Mouse (Mus musculus) kidney, embryonic 15.5 days (tissue): Measurements from ENCODE around the gene Btbd3. TPM values are rescaled to one million over a fixed set of nuclear protein-coding genes. Genes with fewer than 3 reads are reported as not detected.

Experiments
- ATAC-seq: fragments of 200-750 bp; cut with Nextera tagmentation; replicated peaks from 2 replicates; pipeline ENCODE4 v1.8.0; 2017; ENCODE audit warnings: moderate TSS enrichment; ENCODE audit not compliant: low FRiP score
- H3K27ac ChIP-seq: fragments of 300-500 bp; sonication (generic); 2 replicates; pipeline ENCODE4 v1.5.1; 2015; ENCODE audit warnings: mild to moderate bottlenecking, inconsistent platforms
- H3K27me3 ChIP-seq: fragments of 300-500 bp; sonication (generic); 2 replicates; pipeline ENCODE4 v1.6.1; 2015; ENCODE audit warnings: inconsistent platforms
- H3K36me3 ChIP-seq: fragments of 300-500 bp; sonication (generic); 2 replicates; pipeline ENCODE4 v1.6.1; 2015; ENCODE audit warnings: inconsistent platforms
- H3K4me1 ChIP-seq: fragments of 300-500 bp; sonication (generic); 2 replicates; pipeline ENCODE4 v1.6.1; 2015; ENCODE audit warnings: inconsistent platforms
- H3K4me2 ChIP-seq: fragments of 300-500 bp; sonication (generic); 2 replicates; pipeline ENCODE4 v1.6.1; 2015; ENCODE audit warnings: moderate library complexity, mild to moderate bottlenecking, inconsistent platforms
- H3K4me3 ChIP-seq: fragments of 300-500 bp; sonication (generic); replicated peaks from 2 replicates; pipeline ENCODE4 v1.5.1; 2015; ENCODE audit warnings: mild to moderate bottlenecking, inconsistent platforms
- H3K9ac ChIP-seq: fragments of 300-500 bp; sonication (generic); 2 replicates; pipeline ENCODE4 v1.6.1; 2015; ENCODE audit warnings: mild to moderate bottlenecking, inconsistent platforms
- H3K9me3 ChIP-seq: fragments of 300-500 bp; sonication (generic); replicated peaks from 2 replicates; pipeline ENCODE4 v1.6.1; 2016; ENCODE audit warnings: inconsistent platforms
- WGBS: fragments of 180-500 bp; shearing (Covaris S2); methylation state at CpG from one replicate; pipeline ENCODE4 v1.1.7; 2015; ENCODE audit warnings: mixed read lengths; 5-methylcytosine and 5-hydroxymethylcytosine counted together
- polyA plus RNA-seq: library from polyadenylated mRNA; unstranded; fragments of >200 nt; fragmentation: Nextera tagmentation; extraction: Ambion mirVana; gene quantifications from 2 replicates; pipeline ENCODE4 v1.2.1, GENCODE M21; 2015

Gene Btbd3
- polyA plus RNA-seq, 1 experiment from 2014 or later, result 17.4 TPM

DNA sequence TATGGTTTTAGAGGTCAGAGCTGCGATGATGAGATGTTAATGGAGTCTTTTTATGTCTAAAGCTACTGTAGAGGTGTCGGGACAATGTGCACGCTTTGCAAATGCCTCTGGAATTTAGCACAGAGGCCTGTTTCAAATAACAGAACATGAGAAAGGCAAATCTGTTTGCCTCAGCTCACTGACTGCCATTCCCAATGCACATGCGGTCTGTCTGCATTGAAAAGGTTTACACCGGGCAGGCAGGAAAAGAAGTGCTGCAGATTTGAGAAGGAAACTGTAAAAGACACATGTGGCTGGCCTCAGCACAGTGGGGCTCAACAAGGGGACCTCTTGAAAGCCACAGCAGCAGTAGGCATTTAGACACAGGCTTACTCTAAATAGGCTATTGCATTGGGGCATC lies 156.2 kb downstream of the Btbd3 start:
- Histone ChIP-seq H3K4me2 (no peak overlapping the region), H3K27ac (no peak overlapping the region), H3K4me1 (no peaks in the 10 kb centered on the region), H3K9me3 (no peaks in the 10 kb centered on the region), H3K36me3 (no peaks in the 10 kb centered on the region), H3K4me3 (no peak overlapping the region), H3K9ac (no peak overlapping the region), H3K27me3 (no peaks in the 10 kb centered on the region)
- WGBS, result 60% methylated on average over 5 of the region's 5 CpGs
- no peak for ATAC-seq

DNA sequence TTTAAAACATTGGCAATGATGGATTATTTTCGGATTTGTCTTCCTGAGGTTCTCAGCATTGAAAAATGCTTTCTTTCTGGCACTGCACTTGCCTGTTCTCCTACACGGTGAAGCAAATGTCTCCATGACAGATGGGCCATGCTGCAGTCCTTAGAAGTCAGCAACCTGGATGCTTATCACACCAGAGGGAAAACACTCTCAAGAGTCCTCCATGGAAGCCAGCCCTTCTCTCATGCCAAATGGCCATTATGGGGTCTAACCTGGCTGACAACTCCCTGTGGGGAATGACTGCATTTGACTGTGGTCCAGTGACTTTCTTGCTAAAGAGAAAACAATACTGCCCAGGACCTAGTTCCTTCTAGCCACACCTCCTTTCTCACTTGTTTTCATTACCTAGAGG lies 166.0 kb downstream of the Btbd3 start:
- no peaks in the 10 kb centered on the region for H3K9me3 ChIP-seq
- no peak overlapping the region for H3K4me2 ChIP-seq
- H3K27me3 ChIP-seq, result no peaks in the 10 kb centered on the region
- no peaks in the 10 kb centered on the region for H3K4me1 ChIP-seq
- WGBS, result 55% methylated on average over 2 of the region's 2 CpGs
- H3K36me3 ChIP-seq, result no peaks in the 10 kb centered on the region
- no peak overlapping the region for H3K4me3 ChIP-seq
- no peak overlapping the region for H3K9ac ChIP-seq
- no peak overlapping the region for H3K27ac ChIP-seq
- no peak for ATAC-seq

DNA sequence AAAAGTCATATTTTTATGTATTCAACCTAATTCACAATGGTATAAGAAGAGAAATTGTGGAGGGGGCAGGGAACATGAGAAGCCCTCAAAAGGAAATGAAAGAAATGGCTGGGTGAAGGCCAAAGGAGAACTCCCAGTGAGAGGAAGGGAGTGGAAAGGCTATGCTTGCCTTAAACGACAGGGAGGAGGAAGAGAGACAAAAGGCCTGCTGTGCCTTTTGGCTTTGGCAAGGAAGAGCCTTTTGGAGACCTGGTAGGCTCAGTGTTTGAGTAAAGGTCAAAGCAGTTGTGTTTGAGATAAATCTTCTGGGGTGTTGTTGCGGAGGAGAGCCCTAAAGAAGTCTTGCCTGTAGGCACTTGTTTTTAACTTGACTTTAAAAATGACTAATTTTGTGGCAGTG lies 175.6 kb downstream of the Btbd3 start:
- no peaks in the 10 kb centered on the region for H3K4me1 ChIP-seq
- H3K27ac ChIP-seq, result no peak overlapping the region
- no peaks in the 10 kb centered on the region for H3K36me3 ChIP-seq
- WGBS, result 36% methylated on average over 2 of the region's 2 CpGs
- H3K4me3 ChIP-seq, result no peak overlapping the region
- no peak overlapping the region for H3K9ac ChIP-seq
- H3K9me3 ChIP-seq, result no peaks in the 10 kb centered on the region
- H3K4me2 ChIP-seq, result no peak overlapping the region
- no peaks in the 10 kb centered on the region for H3K27me3 ChIP-seq
- ATAC-seq, result no peak

DNA sequence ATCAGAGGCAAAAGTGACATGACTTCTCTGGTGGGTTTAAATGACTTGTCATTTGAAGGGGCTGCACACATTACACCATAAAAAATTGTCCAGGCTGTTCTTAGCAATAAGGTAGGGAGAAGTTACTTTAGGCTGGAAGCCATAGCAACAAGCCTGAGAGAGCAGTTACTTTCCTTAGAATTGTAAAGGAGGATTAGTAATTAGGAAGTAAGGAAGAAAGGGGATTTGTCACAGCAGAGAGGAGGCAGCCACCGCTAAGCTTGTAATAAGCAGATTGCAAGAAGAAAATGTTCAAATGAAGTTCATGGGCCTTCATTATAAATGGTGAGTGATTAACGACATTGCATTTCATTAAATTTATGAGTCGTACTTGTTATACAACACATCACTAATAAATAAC lies 190.1 kb downstream of the Btbd3 start:
- ATAC-seq, result no peak
- Histone ChIP-seq H3K27ac (no peak overlapping the region), H3K36me3 (no peaks in the 10 kb centered on the region), H3K4me3 (no peak overlapping the region), H3K9me3 (no peaks in the 10 kb centered on the region), H3K9ac (no peak overlapping the region), H3K4me2 (no peak overlapping the region), H3K4me1 (no peaks in the 10 kb centered on the region), H3K27me3 (no peaks in the 10 kb centered on the region)
- WGBS, result 65% methylated on average over 3 of the region's 3 CpGs

DNA sequence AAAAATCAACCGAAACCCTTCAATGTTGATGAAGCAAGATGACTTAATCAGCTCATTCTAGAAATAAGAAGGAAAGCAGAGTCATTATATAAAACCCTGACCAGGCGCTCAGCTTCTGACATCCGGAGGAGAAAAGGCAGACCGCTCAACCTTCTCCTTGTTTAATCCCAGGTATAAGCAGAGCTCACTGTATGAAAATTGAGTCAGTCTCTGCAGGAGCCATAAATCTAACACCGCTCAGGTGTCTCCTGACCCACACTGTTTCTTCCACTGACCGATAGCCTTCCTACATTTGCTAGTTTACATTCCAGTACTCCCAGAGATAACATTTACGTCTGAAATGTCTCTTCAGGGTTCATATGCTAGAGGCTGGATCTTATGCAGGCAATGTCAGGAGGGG lies 190.6 kb downstream of the Btbd3 start:
- Histone ChIP-seq H3K4me2 (no peak overlapping the region), H3K36me3 (no peaks in the 10 kb centered on the region), H3K4me3 (no peak overlapping the region), H3K27ac (no peak overlapping the region), H3K9ac (no peak overlapping the region), H3K9me3 (no peaks in the 10 kb centered on the region), H3K4me1 (no peaks in the 10 kb centered on the region), H3K27me3 (no peaks in the 10 kb centered on the region)
- WGBS, result 75% methylated on average over 7 of the region's 7 CpGs
- ATAC-seq, result no peak

DNA sequence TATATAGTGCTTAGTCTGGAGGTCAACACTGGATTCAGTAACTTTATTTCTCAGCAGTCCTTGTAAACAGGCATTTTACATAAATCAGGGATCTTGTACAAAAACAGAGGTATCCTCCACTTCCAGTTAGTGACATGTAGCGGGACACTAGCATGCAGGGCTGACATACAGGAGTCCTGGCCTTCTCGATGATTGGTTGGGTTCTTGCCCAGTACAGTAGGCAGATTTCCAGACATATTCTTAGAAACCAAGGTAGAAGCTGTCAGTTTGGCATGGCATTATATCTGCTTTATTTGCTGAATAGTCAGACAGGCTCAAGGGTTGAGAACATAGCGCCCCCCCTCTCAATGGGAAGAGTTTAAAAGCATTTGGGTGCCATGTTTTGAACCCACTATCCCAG lies 191.3 kb downstream of the Btbd3 start:
- Histone ChIP-seq H3K9ac (no peak overlapping the region), H3K4me3 (no peak overlapping the region), H3K36me3 (no peaks in the 10 kb centered on the region), H3K27ac (no peak overlapping the region), H3K4me1 (no peaks in the 10 kb centered on the region), H3K4me2 (no peak overlapping the region), H3K27me3 (no peaks in the 10 kb centered on the region), H3K9me3 (no peaks in the 10 kb centered on the region)
- ATAC-seq, result no peak
- 93% methylated on average over 3 of the region's 3 CpGs for WGBS

DNA sequence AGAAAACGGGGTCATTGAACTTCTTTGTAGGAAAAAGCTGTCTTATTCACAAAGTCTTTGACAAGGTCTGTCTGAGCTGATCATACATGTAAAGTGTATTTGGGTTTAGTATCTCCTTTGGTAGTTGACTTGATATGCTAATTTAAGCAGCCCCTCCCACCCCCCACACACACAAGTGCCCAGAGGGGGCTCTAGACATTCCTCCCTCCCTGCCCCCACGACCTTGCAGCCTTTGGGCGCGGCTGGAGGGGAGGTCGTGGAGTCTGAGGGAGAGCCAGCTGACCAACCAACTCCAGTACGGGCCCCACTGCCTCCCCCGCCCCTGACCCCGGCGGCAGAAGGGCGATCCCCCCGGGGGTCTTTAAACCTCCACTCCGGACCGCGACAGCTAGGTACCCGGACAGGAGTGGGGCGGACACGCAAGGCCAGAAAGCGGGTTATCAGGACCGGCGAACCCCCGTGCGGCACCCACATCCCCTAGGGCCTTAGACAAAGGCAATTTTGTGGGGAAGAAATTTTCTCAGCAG lies 211.7 kb downstream of the Btbd3 start:
- WGBS, result 67% methylated on average over 22 of the region's 22 CpGs
- no peak overlapping the region for H3K9ac ChIP-seq
- no peak overlapping the region for H3K4me2 ChIP-seq
- H3K27me3 ChIP-seq, result no peaks in the 10 kb centered on the region
- no peak for ATAC-seq
- H3K36me3 ChIP-seq, result no peaks in the 10 kb centered on the region
- no peak overlapping the region for H3K4me3 ChIP-seq
- H3K27ac ChIP-seq, result no peak overlapping the region
- no peaks in the 10 kb centered on the region for H3K9me3 ChIP-seq
- no peaks in the 10 kb centered on the region for H3K4me1 ChIP-seq

DNA sequence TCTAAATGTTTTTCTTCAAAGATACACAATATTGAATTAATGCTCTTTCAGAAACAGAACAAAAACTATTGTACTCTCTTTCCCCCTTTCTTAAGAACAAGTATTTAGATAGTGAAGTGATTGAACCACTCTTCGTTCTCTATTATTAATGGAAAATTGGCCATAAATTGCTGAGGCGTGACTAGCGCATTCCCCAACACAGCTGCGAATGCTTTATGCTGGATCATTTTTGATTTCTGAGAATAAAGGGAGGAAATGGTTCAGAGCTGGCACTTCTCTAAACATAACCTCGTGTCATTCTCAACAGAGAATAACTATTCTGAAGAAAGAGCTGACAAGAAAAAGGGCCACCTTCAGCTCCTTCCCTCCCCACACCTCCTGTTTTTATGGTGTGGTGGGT lies 217.0 kb downstream of the Btbd3 start:
- Histone ChIP-seq H3K9ac (no peak overlapping the region), H3K4me3 (no peak overlapping the region), H3K36me3 (no peaks in the 10 kb centered on the region), H3K27ac (no peak overlapping the region), H3K4me2 (no peak overlapping the region), H3K9me3 (no peaks in the 10 kb centered on the region), H3K4me1 (no peaks in the 10 kb centered on the region), H3K27me3 (no peaks in the 10 kb centered on the region)
- ATAC-seq, result no peak
- 85% methylated on average over 5 of the region's 5 CpGs for WGBS

DNA sequence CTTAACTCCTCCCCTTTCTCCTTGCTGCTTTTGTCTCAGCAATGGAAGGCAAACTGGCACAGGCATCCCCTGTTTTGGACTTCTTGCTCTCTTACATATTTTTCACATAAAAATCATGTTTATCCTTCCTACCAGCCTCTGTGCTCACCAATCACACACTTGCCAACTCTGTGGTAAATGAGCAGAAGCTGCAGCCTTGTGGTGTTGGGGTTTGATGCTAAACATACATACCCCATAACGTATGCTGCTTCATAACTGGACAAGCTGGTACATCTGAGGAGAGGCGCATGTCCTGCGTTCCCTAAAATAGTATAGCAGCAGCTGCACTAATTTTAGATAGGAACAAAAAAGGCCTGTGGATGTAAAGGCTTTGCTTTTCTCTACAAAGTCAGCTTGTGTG lies 220.1 kb downstream of the Btbd3 start:
- Histone ChIP-seq H3K9ac (no peak overlapping the region), H3K36me3 (no peaks in the 10 kb centered on the region), H3K9me3 (no peaks in the 10 kb centered on the region), H3K27ac (no peak overlapping the region), H3K4me2 (no peak overlapping the region), H3K27me3 (no peaks in the 10 kb centered on the region), H3K4me3 (no peak overlapping the region), H3K4me1 (no peaks in the 10 kb centered on the region)
- 86% methylated on average over 3 of the region's 3 CpGs for WGBS
- no peak for ATAC-seq

DNA sequence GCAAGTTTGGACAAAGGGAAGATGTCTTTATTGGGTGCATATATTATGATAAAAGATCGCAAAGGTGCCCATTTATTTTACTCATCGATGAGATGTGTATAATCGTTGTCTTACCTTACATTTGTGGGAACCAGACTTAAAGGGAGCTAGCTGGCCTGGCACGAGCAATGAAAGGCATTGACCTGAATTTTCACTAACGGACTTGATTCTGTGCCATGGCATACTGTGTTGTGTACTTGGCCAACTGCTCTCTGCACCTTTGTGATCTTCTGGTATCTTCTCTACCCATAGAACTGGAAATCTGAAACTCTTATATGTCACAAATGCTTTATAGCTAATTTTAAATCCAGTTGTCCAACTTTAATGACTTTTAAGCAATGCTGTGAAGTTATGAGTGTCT lies 220.9 kb downstream of the Btbd3 start:
- no peak for ATAC-seq
- Histone ChIP-seq H3K36me3 (no peaks in the 10 kb centered on the region), H3K9ac (no peak overlapping the region), H3K4me2 (no peak overlapping the region), H3K27ac (no peak overlapping the region), H3K4me1 (no peaks in the 10 kb centered on the region), H3K27me3 (no peaks in the 10 kb centered on the region), H3K9me3 (no peaks in the 10 kb centered on the region), H3K4me3 (no peak overlapping the region)
- WGBS, result 92% methylated on average over 5 of the region's 5 CpGs

DNA sequence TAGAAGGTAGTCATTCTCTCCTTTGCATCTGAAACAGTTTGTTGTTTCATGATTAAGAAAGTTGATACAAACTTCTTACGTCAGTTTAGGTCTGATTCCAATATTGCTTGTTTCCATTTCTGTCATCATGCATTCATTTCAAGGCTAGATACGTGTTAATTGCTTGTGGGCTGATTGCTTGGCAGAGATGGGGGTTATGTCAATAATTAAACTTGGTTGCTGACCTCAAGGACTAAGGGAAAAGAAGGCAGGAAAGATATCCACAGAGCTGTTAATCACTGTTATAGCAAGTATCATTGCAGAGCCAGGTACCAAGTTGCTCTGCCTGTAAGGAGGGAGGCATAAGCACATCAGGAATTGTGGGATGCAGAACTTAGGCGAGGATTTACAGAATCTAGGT lies 226.2 kb downstream of the Btbd3 start:
- no peak overlapping the region for H3K4me3 ChIP-seq
- no peaks in the 10 kb centered on the region for H3K36me3 ChIP-seq
- no peaks in the 10 kb centered on the region for H3K9me3 ChIP-seq
- no peak overlapping the region for H3K27ac ChIP-seq
- H3K4me1 ChIP-seq, result no peaks in the 10 kb centered on the region
- no peaks in the 10 kb centered on the region for H3K27me3 ChIP-seq
- 68% methylated on average over 3 of the region's 3 CpGs for WGBS
- no peak overlapping the region for H3K4me2 ChIP-seq
- no peak for ATAC-seq
- no peak overlapping the region for H3K9ac ChIP-seq

DNA sequence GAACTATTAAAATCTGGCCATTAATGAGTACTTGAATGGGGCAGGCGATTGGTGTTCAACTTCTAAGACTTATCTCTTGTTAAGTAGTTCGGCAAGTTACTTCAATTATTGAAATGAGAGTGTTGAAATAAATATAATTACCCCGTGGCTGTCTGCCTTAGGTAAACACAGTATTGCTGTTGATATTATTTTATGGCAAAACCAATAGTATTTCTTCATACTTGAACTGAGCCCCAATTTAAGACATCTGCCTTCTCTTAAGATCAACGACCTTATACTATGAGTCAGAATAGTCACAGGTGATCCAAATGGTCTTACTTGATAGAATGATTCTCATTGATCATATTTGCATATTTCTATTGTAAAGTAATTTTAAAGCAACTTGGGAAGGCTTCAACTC lies 228.5 kb downstream of the Btbd3 start:
- WGBS, result 79% methylated on average over 4 of the region's 4 CpGs
- Histone ChIP-seq H3K27me3 (no peaks in the 10 kb centered on the region), H3K4me2 (no peak overlapping the region), H3K36me3 (no peaks in the 10 kb centered on the region), H3K27ac (no peak overlapping the region), H3K4me3 (no peak overlapping the region), H3K9me3 (no peaks in the 10 kb centered on the region), H3K9ac (no peak overlapping the region), H3K4me1 (no peaks in the 10 kb centered on the region)
- no peak for ATAC-seq

DNA sequence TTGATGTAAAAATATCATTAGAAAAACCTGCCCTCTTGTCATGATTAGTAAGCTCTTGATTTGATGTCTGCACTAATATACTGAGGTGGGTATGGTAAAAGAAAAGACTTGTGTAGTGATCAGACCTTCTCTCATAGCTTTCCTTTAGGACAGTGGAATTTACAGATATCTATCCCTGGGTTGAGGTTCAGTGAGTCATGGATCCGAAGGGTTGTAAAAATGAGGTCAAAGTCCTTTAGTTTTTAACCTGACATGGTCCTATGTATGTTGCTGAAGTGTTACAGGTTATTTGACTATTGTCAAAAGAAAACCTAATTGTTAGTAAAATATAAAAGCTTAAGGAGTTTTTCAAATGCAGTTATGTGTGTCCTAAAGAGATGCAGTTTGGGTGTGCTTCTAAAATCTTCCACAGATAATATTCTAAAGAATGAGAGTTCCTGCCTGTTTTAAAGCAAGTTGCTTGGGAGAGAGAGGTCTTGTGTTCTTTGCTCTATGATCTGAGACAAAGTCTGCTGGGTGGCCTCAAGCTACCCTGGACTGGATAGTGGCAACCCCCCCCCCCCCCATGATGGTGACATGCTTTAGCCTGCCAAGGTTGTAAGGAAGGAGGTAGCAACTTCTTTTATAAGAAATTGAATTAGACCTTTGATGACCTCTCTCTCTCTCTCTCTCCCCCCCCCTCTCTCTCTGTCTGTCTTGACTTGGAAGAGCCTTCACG lies 234.5 kb downstream of the Btbd3 start:
- ATAC-seq, result no peak
- WGBS, result 77% methylated on average over 2 of the region's 2 CpGs
- no peaks in the 10 kb centered on the region for H3K9me3 ChIP-seq

More for the DNA sequence above, 234.5 kb downstream of the Btbd3 start:
- no peak overlapping the region for H3K4me2 ChIP-seq
- H3K4me1 ChIP-seq, result no peaks in the 10 kb centered on the region
- H3K4me3 ChIP-seq, result no peak overlapping the region
- H3K27me3 ChIP-seq, result no peaks in the 10 kb centered on the region
- H3K36me3 ChIP-seq, result no peaks in the 10 kb centered on the region
- H3K27ac ChIP-seq, result no peak overlapping the region
- H3K9ac ChIP-seq, result no peak overlapping the region
